Mouse (Mus musculus): ENCODE results near the gene Nkd1. TPM values are rescaled to one million over a fixed set of nuclear protein-coding genes. Genes with fewer than 3 reads are reported as not detected.

Gene Nkd1
- polyA plus RNA-seq, 1 experiment, result 3.4 TPM

- no peak overlapping the region for H3K27ac ChIP-seq (ENCODE audit: control insufficient read depth, insufficient read depth, low read length)
- WGBS, result 87% methylated on average over 5 of the region's 5 CpGs
- no peak overlapping the region for H3K4me3 ChIP-seq (ENCODE audit: control insufficient read depth, insufficient read depth, low read length)
- no peak for DNase-seq
- H3K27me3 ChIP-seq (ENCODE audit: control insufficient read depth, insufficient read depth, low read length), result no peaks in the 10 kb centered on the region
- no peak for TF ChIP-seq POLR2A (IDR thresholded peaks at IDR 0.05; ENCODE audit: control insufficient read depth, extremely low read depth, insufficient read depth, low read length, poor library complexity)
- H3K4me1 ChIP-seq (replicated peaks; ENCODE audit: control insufficient read depth, insufficient read depth, low read length), result no peaks in the 10 kb centered on the region
- no peaks in the 10 kb centered on the region for H3K36me3 ChIP-seq (ENCODE audit: control insufficient read depth, insufficient read depth, low read length)
These were observed 14.2 kb upstream of the Nkd1 start for GRCm38 (mm10) chr8:88506981-88507380.

GRCm38 (mm10) chr8:88511061-88511460, 10.1 kb upstream of the Nkd1 start:
- no peak for DNase-seq
- H3K27me3 ChIP-seq (ENCODE audit: control insufficient read depth, insufficient read depth, low read length), result no peaks in the 10 kb centered on the region
- no peak overlapping the region for H3K4me3 ChIP-seq (ENCODE audit: control insufficient read depth, insufficient read depth, low read length)
- WGBS, result 65% methylated on average over 5 of the region's 5 CpGs
- no peaks in the 10 kb centered on the region for H3K36me3 ChIP-seq (ENCODE audit: control insufficient read depth, insufficient read depth, low read length)
- no peak overlapping the region for H3K27ac ChIP-seq (ENCODE audit: control insufficient read depth, insufficient read depth, low read length)
- TF ChIP-seq POLR2A (IDR thresholded peaks at IDR 0.05; ENCODE audit: control insufficient read depth, extremely low read depth, insufficient read depth, low read length, poor library complexity), result no peak
- TF ChIP-seq CTCF (IDR thresholded peaks at IDR 0.05; ENCODE audit: borderline replicate concordance, control insufficient read depth, extremely low read depth, insufficient read depth, low read length, poor library complexity), result no peak
- H3K4me1 ChIP-seq (replicated peaks; ENCODE audit: control insufficient read depth, insufficient read depth, low read length), result no peaks in the 10 kb centered on the region

- Histone ChIP-seq H3K4me1 (replicated peaks; ENCODE audit: control insufficient read depth, insufficient read depth, low read length) (no peaks in the 10 kb centered on the region), H3K27ac (ENCODE audit: control insufficient read depth, insufficient read depth, low read length) (no peak overlapping the region), H3K36me3 (ENCODE audit: control insufficient read depth, insufficient read depth, low read length) (no peaks in the 10 kb centered on the region), H3K4me3 (ENCODE audit: control insufficient read depth, insufficient read depth, low read length) (no peak overlapping the region), H3K27me3 (ENCODE audit: control insufficient read depth, insufficient read depth, low read length) (no peaks in the 10 kb centered on the region)
- 32% methylated on average over 15 of the region's 15 CpGs for WGBS
- TF ChIP-seq CTCF (IDR thresholded peaks at IDR 0.05; ENCODE audit: borderline replicate concordance, control insufficient read depth, extremely low read depth, insufficient read depth, low read length, poor library complexity) (no peak), POLR2A (IDR thresholded peaks at IDR 0.05; ENCODE audit: control insufficient read depth, extremely low read depth, insufficient read depth, low read length, poor library complexity) (no peak)
- DNase-seq, result no peak
These were observed 8.9 kb upstream of the Nkd1 start for GRCm38 (mm10) chr8:88512094-88512794.

- H3K36me3 ChIP-seq (ENCODE audit: control insufficient read depth, insufficient read depth, low read length), result no peaks in the 10 kb centered on the region
- DNase-seq, result no peak
- no peak overlapping the region for H3K27ac ChIP-seq (ENCODE audit: control insufficient read depth, insufficient read depth, low read length)
- peaks cover 25% of the 10 kb centered on the region for H3K4me1 ChIP-seq (replicated peaks; ENCODE audit: control insufficient read depth, insufficient read depth, low read length)
- TF ChIP-seq CTCF (IDR thresholded peaks at IDR 0.05; ENCODE audit: borderline replicate concordance, control insufficient read depth, extremely low read depth, insufficient read depth, low read length, poor library complexity), result no peak
- no peak for TF ChIP-seq POLR2A (IDR thresholded peaks at IDR 0.05; ENCODE audit: control insufficient read depth, extremely low read depth, insufficient read depth, low read length, poor library complexity)
- H3K4me3 ChIP-seq (ENCODE audit: control insufficient read depth, insufficient read depth, low read length), result no peak overlapping the region
- 83% methylated on average over 9 of the region's 9 CpGs for WGBS
- peaks cover 15% of the 10 kb centered on the region for H3K27me3 ChIP-seq (ENCODE audit: control insufficient read depth, insufficient read depth, low read length)
These were observed 3.1 kb upstream of the Nkd1 start for GRCm38 (mm10) chr8:88518047-88518446.

- Histone ChIP-seq H3K36me3 (ENCODE audit: control insufficient read depth, insufficient read depth, low read length) (no peaks in the 10 kb centered on the region), H3K27ac (ENCODE audit: control insufficient read depth, insufficient read depth, low read length) (no peak overlapping the region), H3K27me3 (ENCODE audit: control insufficient read depth, insufficient read depth, low read length) (peaks cover 15% of the 10 kb centered on the region), H3K4me1 (replicated peaks; ENCODE audit: control insufficient read depth, insufficient read depth, low read length) (peaks cover 25% of the 10 kb centered on the region), H3K4me3 (ENCODE audit: control insufficient read depth, insufficient read depth, low read length) (no peak overlapping the region)
- TF ChIP-seq CTCF (IDR thresholded peaks at IDR 0.05; ENCODE audit: borderline replicate concordance, control insufficient read depth, extremely low read depth, insufficient read depth, low read length, poor library complexity), result no peak
- no peak for TF ChIP-seq POLR2A (IDR thresholded peaks at IDR 0.05; ENCODE audit: control insufficient read depth, extremely low read depth, insufficient read depth, low read length, poor library complexity)
- WGBS, result 2% methylated on average over 13 of the region's 13 CpGs
- DNase-seq, result peak; percentile 17
These were observed 773 bp upstream of the Nkd1 start for GRCm38 (mm10) chr8:88520381-88520780.

- H3K27me3 ChIP-seq (ENCODE audit: control insufficient read depth, insufficient read depth, low read length), result peaks cover 15% of the 10 kb centered on the region
- H3K4me3 ChIP-seq (ENCODE audit: control insufficient read depth, insufficient read depth, low read length), result peak overlapping the region; percentile 84
- TF ChIP-seq POLR2A (IDR thresholded peaks at IDR 0.05; ENCODE audit: control insufficient read depth, extremely low read depth, insufficient read depth, low read length, poor library complexity), result no peak
- no peak for TF ChIP-seq CTCF (IDR thresholded peaks at IDR 0.05; ENCODE audit: borderline replicate concordance, control insufficient read depth, extremely low read depth, insufficient read depth, low read length, poor library complexity)
- WGBS, result 4% methylated on average over 54 of the region's 65 CpGs
- peaks cover 25% of the 10 kb centered on the region for H3K4me1 ChIP-seq (replicated peaks; ENCODE audit: control insufficient read depth, insufficient read depth, low read length)
- DNase-seq, result peak; percentile 31
- no peak overlapping the region for H3K27ac ChIP-seq (ENCODE audit: control insufficient read depth, insufficient read depth, low read length)
- H3K36me3 ChIP-seq (ENCODE audit: control insufficient read depth, insufficient read depth, low read length), result no peaks in the 10 kb centered on the region
These were observed 624 bp downstream of the Nkd1 start for GRCm38 (mm10) chr8:88521541-88522414.
